Mouse (Mus musculus): ENCODE measurements around the gene Scgb2b26.

GRCm38 (mm10) chr7:33944940-33945339 lies at the start of gene Scgb2b26:
- TF ChIP-seq POLR2A (IDR thresholded peaks at IDR 0.05; ENCODE audit: extremely low read depth, insufficient read depth, low read length) (no peak), CTCF (IDR thresholded peaks at IDR 0.05; ENCODE audit: extremely low read depth, insufficient read depth, low read length) (no peak)
